Mouse (Mus musculus): Measurements from ENCODE around the gene Olfr1378. TPM values are rescaled to one million over a fixed set of nuclear protein-coding genes. Genes with fewer than 3 reads are reported as not detected.

Olfr1378 gene
- polyA plus RNA-seq, 1 experiment from 2014 or later, result not detected

DNA sequence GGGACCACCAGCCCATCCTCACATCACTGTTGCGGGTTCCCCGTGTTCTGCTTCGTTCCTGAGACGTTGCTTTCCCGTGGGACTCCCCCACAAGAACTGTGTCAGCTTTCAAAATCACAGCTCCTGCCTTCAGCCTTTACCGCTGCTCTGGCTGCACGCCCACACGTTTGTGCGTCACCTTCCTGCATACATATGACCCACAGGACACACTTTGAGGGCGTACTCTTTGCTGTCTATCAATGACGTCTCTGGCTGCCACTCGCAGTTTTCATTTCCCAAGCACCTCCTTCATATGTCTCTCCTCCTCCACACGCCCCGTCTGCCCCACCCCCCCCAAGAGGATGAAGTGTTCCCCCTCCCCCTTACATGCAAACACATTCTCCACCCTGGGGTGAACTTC is 14.0 kb upstream of the Olfr1378 start:
- no peak overlapping the region for H3K27ac ChIP-seq (ENCODE audit: low read depth, low read length)
- H3K4me3 ChIP-seq (ENCODE audit: low read depth, low read length), result no peak overlapping the region
- 78% methylated on average over 14 of the region's 14 CpGs for WGBS
- no peaks in the 10 kb centered on the region for H3K27me3 ChIP-seq (ENCODE audit: control insufficient read depth, insufficient read depth, low read length)
- no peak overlapping the region for H3K4me2 ChIP-seq (replicated peaks; ENCODE audit: low read depth, low read length)
- ATAC-seq (ENCODE audit: low FRiP score) (no peak), DNase-seq (ENCODE audit: low spot score) (no peak)
- H3K9me3 ChIP-seq (ENCODE audit: control insufficient read depth, low read length), result no peaks in the 10 kb centered on the region
- no peaks in the 10 kb centered on the region for H3K4me1 ChIP-seq (replicated peaks; ENCODE audit: control insufficient read depth, insufficient read depth, low read length)
- no peak overlapping the region for H3K9ac ChIP-seq (ENCODE audit: low read depth, low read length)
- H3K36me3 ChIP-seq (ENCODE audit: control insufficient read depth, insufficient read depth, low read length), result no peaks in the 10 kb centered on the region

- WGBS, result 68% methylated on average over 6 of the region's 6 CpGs
These were observed 12.7 kb upstream of the Olfr1378 start, which contains the start of gene Prop1 for GRCm38 (mm10) chr11:50953665-50954064. Prop1 (minus strand) TSS chr11:50953765.

GRCm38 (mm10) chr11:50964886-50965285 is 1.4 kb upstream of the Olfr1378 start:
- 97% methylated on average over 2 of the region's 2 CpGs for WGBS
- Histone ChIP-seq H3K9me3 (ENCODE audit: control insufficient read depth, low read length) (no peaks in the 10 kb centered on the region), H3K27me3 (ENCODE audit: control insufficient read depth, insufficient read depth, low read length) (no peaks in the 10 kb centered on the region), H3K9ac (ENCODE audit: low read depth, low read length) (no peak overlapping the region), H3K36me3 (ENCODE audit: control insufficient read depth, insufficient read depth, low read length) (no peaks in the 10 kb centered on the region), H3K4me1 (replicated peaks; ENCODE audit: control insufficient read depth, insufficient read depth, low read length) (no peaks in the 10 kb centered on the region), H3K4me3 (ENCODE audit: low read depth, low read length) (no peak overlapping the region), H3K27ac (ENCODE audit: low read depth, low read length) (no peak overlapping the region), H3K4me2 (replicated peaks; ENCODE audit: low read depth, low read length) (no peak overlapping the region)
- DNase-seq (ENCODE audit: low spot score) (no peak), ATAC-seq (ENCODE audit: low FRiP score) (no peak)

More at GRCm38 (mm10) chr11:50953665-50954064, 12.7 kb upstream of the Olfr1378 start, which contains the start of gene Prop1:
- no peaks in the 10 kb centered on the region for H3K27me3 ChIP-seq (ENCODE audit: control insufficient read depth, insufficient read depth, low read length)
- ATAC-seq (ENCODE audit: low FRiP score) (no peak), DNase-seq (ENCODE audit: low spot score) (no peak)
- H3K4me3 ChIP-seq (ENCODE audit: low read depth, low read length), result no peak within 1 kb of the TSS
- no peaks in the 10 kb centered on the region for H3K36me3 ChIP-seq (ENCODE audit: control insufficient read depth, insufficient read depth, low read length)
- no peaks in the 10 kb centered on the region for H3K4me1 ChIP-seq (replicated peaks; ENCODE audit: control insufficient read depth, insufficient read depth, low read length)
- H3K9ac ChIP-seq (ENCODE audit: low read depth, low read length), result no peak within 1 kb of the TSS
- H3K4me2 ChIP-seq (replicated peaks; ENCODE audit: low read depth, low read length), result no peak within 1 kb of the TSS
- H3K27ac ChIP-seq (ENCODE audit: low read depth, low read length), result no peak within 1 kb of the TSS
- H3K9me3 ChIP-seq (ENCODE audit: control insufficient read depth, low read length), result no peaks in the 10 kb centered on the region

DNA sequence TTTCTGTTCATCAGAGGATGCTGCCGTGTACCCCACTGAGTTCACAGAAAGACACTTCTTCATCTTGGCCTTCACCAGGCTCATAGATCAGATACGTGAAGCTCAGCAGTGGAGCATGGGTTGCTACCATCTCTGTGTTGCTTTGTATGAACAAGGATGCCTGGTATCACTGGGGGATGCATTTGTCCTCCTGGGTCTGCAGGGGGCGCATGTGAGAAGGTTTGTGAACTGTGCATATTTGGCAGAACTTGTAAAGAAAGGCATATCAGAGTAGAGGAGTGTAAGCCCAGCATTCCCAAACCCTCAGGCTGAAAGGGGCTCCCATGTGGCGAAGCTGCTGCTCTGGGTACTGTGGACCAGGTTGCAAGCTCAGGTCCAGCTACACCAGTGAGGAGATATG is 10.9 kb downstream of the Olfr1378 start:
- H3K4me3 ChIP-seq (ENCODE audit: low read depth, low read length), result no peak overlapping the region
- H3K27me3 ChIP-seq (ENCODE audit: control insufficient read depth, insufficient read depth, low read length), result no peaks in the 10 kb centered on the region
- ATAC-seq (ENCODE audit: low FRiP score) (no peak), DNase-seq (ENCODE audit: low spot score) (peak; percentile 17)
- WGBS, result 77% methylated on average over 4 of the region's 4 CpGs
- no peak overlapping the region for H3K4me2 ChIP-seq (replicated peaks; ENCODE audit: low read depth, low read length)
- H3K27ac ChIP-seq (ENCODE audit: low read depth, low read length), result no peak overlapping the region
- H3K9ac ChIP-seq (ENCODE audit: low read depth, low read length), result no peak overlapping the region
- H3K36me3 ChIP-seq (ENCODE audit: control insufficient read depth, insufficient read depth, low read length), result no peaks in the 10 kb centered on the region
- no peaks in the 10 kb centered on the region for H3K9me3 ChIP-seq (ENCODE audit: control insufficient read depth, low read length)
- no peaks in the 10 kb centered on the region for H3K4me1 ChIP-seq (replicated peaks; ENCODE audit: control insufficient read depth, insufficient read depth, low read length)

GRCm38 (mm10) chr11:50981667-50982066 is 15.3 kb downstream of the Olfr1378 start, which contains the start of gene Olfr1377:
Olfr1377 (plus strand) TSS chr11:50981967.
- no peak within 1 kb of the TSS for H3K27ac ChIP-seq (ENCODE audit: low read depth, low read length)

DNA sequence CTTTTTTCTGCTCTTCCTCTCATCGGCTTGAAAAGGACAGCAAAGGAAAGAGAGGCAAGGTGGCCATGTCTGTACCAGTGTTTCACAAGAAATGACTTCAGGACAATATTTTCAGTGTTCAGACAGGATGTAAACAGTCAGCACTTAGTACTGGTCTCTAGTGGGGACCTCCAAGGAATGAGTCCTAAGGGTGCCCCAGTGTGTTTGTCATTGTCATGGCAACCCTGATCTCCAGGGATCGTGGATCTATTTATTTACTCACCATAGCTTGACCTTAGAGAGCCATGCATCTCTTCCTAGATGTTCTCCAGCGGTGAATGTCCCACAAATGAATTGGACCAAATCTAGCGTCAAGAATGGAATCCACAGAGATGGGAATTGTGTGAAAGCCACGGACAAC is 37.0 kb downstream of the Olfr1378 start, which contains the start of gene Olfr51:
Gene Olfr51, plus strand, starts transcription at position 301 of the 400 bp plus-strand sequence.
- Histone ChIP-seq H3K27ac (ENCODE audit: low read depth, low read length) (no peak within 1 kb of the TSS), H3K4me3 (ENCODE audit: low read depth, low read length) (no peak within 1 kb of the TSS), H3K9ac (ENCODE audit: low read depth, low read length) (no peak within 1 kb of the TSS), H3K36me3 (ENCODE audit: control insufficient read depth, insufficient read depth, low read length) (no peaks in the 10 kb centered on the region), H3K27me3 (ENCODE audit: control insufficient read depth, insufficient read depth, low read length) (no peaks in the 10 kb centered on the region), H3K4me1 (replicated peaks; ENCODE audit: control insufficient read depth, insufficient read depth, low read length) (no peaks in the 10 kb centered on the region), H3K9me3 (ENCODE audit: control insufficient read depth, low read length) (no peaks in the 10 kb centered on the region), H3K4me2 (replicated peaks; ENCODE audit: low read depth, low read length) (no peak within 1 kb of the TSS)
- WGBS, result 80% methylated on average over 5 of the region's 5 CpGs
- DNase-seq (ENCODE audit: low spot score) (no peak), ATAC-seq (ENCODE audit: low FRiP score) (no peak)

More at GRCm38 (mm10) chr11:50981667-50982066, 15.3 kb downstream of the Olfr1378 start, which contains the start of gene Olfr1377:
- Histone ChIP-seq H3K4me3 (ENCODE audit: low read depth, low read length) (no peak within 1 kb of the TSS), H3K4me2 (replicated peaks; ENCODE audit: low read depth, low read length) (no peak within 1 kb of the TSS), H3K36me3 (ENCODE audit: control insufficient read depth, insufficient read depth, low read length) (no peaks in the 10 kb centered on the region), H3K9ac (ENCODE audit: low read depth, low read length) (no peak within 1 kb of the TSS), H3K4me1 (replicated peaks; ENCODE audit: control insufficient read depth, insufficient read depth, low read length) (no peaks in the 10 kb centered on the region), H3K27me3 (ENCODE audit: control insufficient read depth, insufficient read depth, low read length) (no peaks in the 10 kb centered on the region), H3K9me3 (ENCODE audit: control insufficient read depth, low read length) (no peaks in the 10 kb centered on the region)
- DNase-seq (ENCODE audit: low spot score), result no peak
- WGBS, result 73% methylated on average over 5 of the region's 5 CpGs
- ATAC-seq (ENCODE audit: low FRiP score), result no peak

DNA sequence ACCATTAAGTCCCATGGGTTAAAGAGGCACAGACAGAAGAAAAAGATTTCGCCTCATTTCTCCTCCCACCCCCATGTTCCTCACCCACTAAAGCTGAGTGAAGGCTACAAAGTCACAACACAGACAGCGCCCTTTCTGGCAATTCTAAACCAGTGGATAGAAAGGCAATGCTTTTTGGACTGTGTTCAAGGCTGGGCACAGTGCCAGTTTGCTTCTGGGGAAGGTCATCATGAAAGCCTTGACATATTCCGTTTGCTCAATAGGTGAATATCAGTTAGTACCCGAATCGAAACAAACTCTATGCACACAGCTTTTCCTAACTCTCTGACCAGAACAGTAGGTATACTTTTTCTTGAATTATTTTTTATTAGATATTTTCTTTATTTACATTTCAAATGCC is 45.5 kb downstream of the Olfr1378 start:
- H3K4me1 ChIP-seq (replicated peaks; ENCODE audit: control insufficient read depth, insufficient read depth, low read length), result no peaks in the 10 kb centered on the region

DNA sequence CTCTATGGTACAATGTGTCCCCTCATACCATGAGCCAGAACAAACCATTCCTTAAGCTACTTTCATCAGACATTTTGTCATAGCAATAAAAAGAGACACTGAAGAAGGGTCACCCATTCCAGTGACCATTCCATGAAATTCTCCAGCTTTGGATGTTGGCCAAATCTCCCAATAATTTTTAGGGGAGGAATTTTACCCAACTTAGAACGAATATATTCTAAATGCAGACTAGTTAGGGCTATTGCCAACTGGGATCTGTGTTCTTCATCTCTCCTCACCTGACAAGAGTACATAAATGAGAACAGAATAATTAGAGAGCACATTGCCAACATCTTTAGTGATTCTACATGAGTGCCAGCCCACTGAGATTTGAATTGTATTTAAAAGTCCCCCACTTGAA is 47.6 kb downstream of the Olfr1378 start, which contains the start of gene Olfr54:
Gene Olfr54, plus strand, starts transcription at position 301 of the 400 bp plus-strand sequence.
- DNase-seq (ENCODE audit: low spot score), result no peak
- no peak for ATAC-seq (ENCODE audit: low FRiP score)
- H3K36me3 ChIP-seq (ENCODE audit: control insufficient read depth, insufficient read depth, low read length), result no peaks in the 10 kb centered on the region
- no peak within 1 kb of the TSS for H3K4me2 ChIP-seq (replicated peaks; ENCODE audit: low read depth, low read length)
- H3K4me1 ChIP-seq (replicated peaks; ENCODE audit: control insufficient read depth, insufficient read depth, low read length), result no peaks in the 10 kb centered on the region
- 87% methylated on average over 1 of the region's 1 CpGs for WGBS
- H3K27me3 ChIP-seq (ENCODE audit: control insufficient read depth, insufficient read depth, low read length), result no peaks in the 10 kb centered on the region
- no peaks in the 10 kb centered on the region for H3K9me3 ChIP-seq (ENCODE audit: control insufficient read depth, low read length)
- no peak within 1 kb of the TSS for H3K27ac ChIP-seq (ENCODE audit: low read depth, low read length)
- no peak within 1 kb of the TSS for H3K9ac ChIP-seq (ENCODE audit: low read depth, low read length)
- H3K4me3 ChIP-seq (ENCODE audit: low read depth, low read length), result no peak within 1 kb of the TSS

More for the DNA sequence above, 45.5 kb downstream of the Olfr1378 start:
- H3K9me3 ChIP-seq (ENCODE audit: control insufficient read depth, low read length), result no peaks in the 10 kb centered on the region
- H3K4me3 ChIP-seq (ENCODE audit: low read depth, low read length), result no peak overlapping the region
- H3K4me2 ChIP-seq (replicated peaks; ENCODE audit: low read depth, low read length), result no peak overlapping the region
- H3K27ac ChIP-seq (ENCODE audit: low read depth, low read length), result no peak overlapping the region
- DNase-seq (ENCODE audit: low spot score) (no peak), ATAC-seq (ENCODE audit: low FRiP score) (no peak)
- H3K36me3 ChIP-seq (ENCODE audit: control insufficient read depth, insufficient read depth, low read length), result no peaks in the 10 kb centered on the region
- no peaks in the 10 kb centered on the region for H3K27me3 ChIP-seq (ENCODE audit: control insufficient read depth, insufficient read depth, low read length)
- WGBS, result 89% methylated on average over 5 of the region's 5 CpGs
- H3K9ac ChIP-seq (ENCODE audit: low read depth, low read length), result no peak overlapping the region

DNA sequence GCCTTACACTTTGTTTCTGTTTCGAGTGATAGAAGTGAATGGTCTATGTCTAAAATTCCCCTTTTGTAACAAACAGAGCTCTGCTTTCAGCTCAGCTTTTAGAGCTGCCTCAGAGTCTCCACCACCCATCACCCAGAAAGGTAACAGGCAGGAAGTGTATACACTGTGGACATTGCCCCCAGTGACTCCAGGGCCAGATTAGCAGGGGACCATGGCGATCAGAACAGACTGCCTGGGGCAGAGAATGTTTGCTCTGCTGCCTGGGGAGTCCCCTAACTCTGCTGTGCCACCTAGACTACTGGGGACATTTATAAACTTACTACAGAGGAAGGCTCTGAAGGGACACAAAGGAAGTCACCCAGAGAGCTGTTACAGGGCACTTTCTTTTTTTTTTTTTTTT is 50.0 kb downstream of the Olfr1378 start:
- no peak overlapping the region for H3K9ac ChIP-seq (ENCODE audit: low read depth, low read length)
- no peak overlapping the region for H3K27ac ChIP-seq (ENCODE audit: low read depth, low read length)
- no peaks in the 10 kb centered on the region for H3K9me3 ChIP-seq (ENCODE audit: control insufficient read depth, low read length)
- DNase-seq (ENCODE audit: low spot score) (no peak), ATAC-seq (ENCODE audit: low FRiP score) (no peak)
- H3K4me1 ChIP-seq (replicated peaks; ENCODE audit: control insufficient read depth, insufficient read depth, low read length), result no peaks in the 10 kb centered on the region
- no peaks in the 10 kb centered on the region for H3K36me3 ChIP-seq (ENCODE audit: control insufficient read depth, insufficient read depth, low read length)
- H3K27me3 ChIP-seq (ENCODE audit: control insufficient read depth, insufficient read depth, low read length), result no peaks in the 10 kb centered on the region
- no peak overlapping the region for H3K4me2 ChIP-seq (replicated peaks; ENCODE audit: low read depth, low read length)
- WGBS, result 49% methylated on average over 2 of the region's 2 CpGs
- no peak overlapping the region for H3K4me3 ChIP-seq (ENCODE audit: low read depth, low read length)
